Mouse (Mus musculus) forebrain, postnatal 0 days (tissue): ENCODE measurements around the gene Timm23. TPM values are rescaled to one million over a fixed set of nuclear protein-coding genes. Genes with fewer than 3 reads are reported as not detected.
"Not testable (repeated sequence)": the region's sequence is repeated elsewhere in the genome, so short reads cannot be mapped to it uniquely, and the experiment has no call there.

Experiments
- ATAC-seq: fragments of 200-750 bp; cut with Nextera tagmentation; 2 replicates; pipeline ENCODE4 v1.8.0; 2017; ENCODE audit warnings: mild to moderate bottlenecking, moderate library complexity
- DNase-seq: peaks from one replicate; pipeline ENCODE4 v3.0.0-alpha.2; 2015
- H3K27ac ChIP-seq: fragments of 300-500 bp; sonication (generic); 2 replicates; pipeline ENCODE4 v1.5.1; 2014; ENCODE audit warnings: low read depth, mild to moderate bottlenecking, antibody characterized with exemption, low read length, moderate library complexity, mixed read lengths
- H3K27me3 ChIP-seq: fragments of 300-500 bp; sonication (generic); 2 replicates; pipeline ENCODE4 v1.6.1; 2014; ENCODE audit warnings: mild to moderate bottlenecking, low read length, mixed read lengths; ENCODE audit not compliant: insufficient read depth
- H3K36me3 ChIP-seq: fragments of 300-500 bp; sonication (generic); 2 replicates; pipeline ENCODE4 v1.6.1; 2014; ENCODE audit warnings: mild to moderate bottlenecking, moderate library complexity; ENCODE audit not compliant: insufficient read depth
- H3K4me1 ChIP-seq: fragments of 300-500 bp; sonication (generic); 2 replicates; pipeline ENCODE4 v1.6.1; 2014; ENCODE audit warnings: antibody characterized with exemption; ENCODE audit not compliant: insufficient read depth
- H3K4me2 ChIP-seq: fragments of 300-500 bp; sonication (generic); 2 replicates; pipeline ENCODE4 v1.6.1; 2014; ENCODE audit warnings: low read depth, mild to moderate bottlenecking, moderate library complexity
- H3K4me3 ChIP-seq: fragments of 300-500 bp; sonication (generic); 2 replicates; pipeline ENCODE4 v1.5.1; 2014; ENCODE audit warnings: low read depth, low read length, mixed read lengths
- H3K9ac ChIP-seq: fragments of 300-500 bp; sonication (generic); 2 replicates; pipeline ENCODE4 v1.6.1; 2014; ENCODE audit warnings: mild to moderate bottlenecking
- H3K9me3 ChIP-seq: fragments of 300-500 bp; sonication (generic); 2 replicates; pipeline ENCODE4 v1.6.1; 2016; ENCODE audit warnings: low read length
- CTCF ChIP-seq: sonication (generic); IDR thresholded peaks from 2 replicates; pipeline ENCODE4 v1.5.1; 2016; ENCODE audit warnings: antibody characterized with exemption, control low read depth, low read depth
- WGBS: fragments of 180-500 bp; shearing (Covaris S2); extraction: QIAGEN DNeasy Blood & Tissue Kit; methylation state at CpG from one replicate; pipeline ENCODE4 v1.1.7; 2014; 5-methylcytosine and 5-hydroxymethylcytosine counted together
- polyA plus RNA-seq: library from polyadenylated mRNA; unstranded; fragments of >200 nt; fragmentation: Nextera tagmentation; extraction: Ambion mirVana; gene quantifications from 2 replicates; pipeline ENCODE4 v1.2.1, GENCODE M21; 2015
- total RNA-seq: library from RNA; depleted of rRNA; stranded (reverse); fragments of >200 nt; gene quantifications from 2 replicates; pipeline ENCODE4 v1.2.3, GENCODE M21; 2014

Gene Timm23
- total and polyA plus RNA-seq, 2 experiments from 2014 or later = 123 to 253 TPM

GRCm38 (mm10) chr14:32193557-32193956, 8.1 kb downstream of the Timm23 start:
- H3K4me2 ChIP-seq, H3K9ac ChIP-seq, ATAC-seq, H3K27ac ChIP-seq, DNase-seq, H3K27me3 ChIP-seq, H3K4me1 ChIP-seq, H3K4me3 ChIP-seq, H3K9me3 ChIP-seq: not testable (repeated sequence)
- peak; percentile 20; the same call in 1 of the 2 replicates for TF ChIP-seq CTCF
- WGBS = 88% methylated on average over 5 of the region's 5 CpGs
- H3K36me3 ChIP-seq = peaks cover 43% of the 10 kb centered on the region

GRCm38 (mm10) chr14:32192437-32192836, 9.3 kb downstream of the Timm23 start:
- Histone ChIP-seq H3K36me3 (peaks cover 47% of the 10 kb centered on the region), H3K27ac (no peak overlapping the region), H3K4me1 (no peaks in the 10 kb centered on the region), H3K9ac (no peak overlapping the region), H3K27me3 (no peaks in the 10 kb centered on the region), H3K4me2 (no peak overlapping the region), H3K4me3 (no peak overlapping the region), H3K9me3 (no peaks in the 10 kb centered on the region)
- DNase-seq = peak; percentile 52
- WGBS = 41% methylated on average over 3 of the region's 3 CpGs
- TF ChIP-seq CTCF = peak; percentile 72
- peak; percentile 50; the same call in 1 of the 2 replicates for ATAC-seq

GRCm38 (mm10) chr14:32191926-32192325, 9.8 kb downstream of the Timm23 start:
- no peaks in the 10 kb centered on the region for H3K9me3 ChIP-seq
- WGBS = 95% methylated on average over 5 of the region's 5 CpGs
- no peak overlapping the region for H3K4me2 ChIP-seq
- no peaks in the 10 kb centered on the region for H3K4me1 ChIP-seq
- no peak overlapping the region for H3K4me3 ChIP-seq
- H3K36me3 ChIP-seq = peaks cover 48% of the 10 kb centered on the region
- H3K27ac ChIP-seq = no peak overlapping the region
- no peak overlapping the region for H3K9ac ChIP-seq
- ATAC-seq (no peak), DNase-seq (no peak)
- no peaks in the 10 kb centered on the region for H3K27me3 ChIP-seq
- TF ChIP-seq CTCF = no peak

- Histone ChIP-seq H3K4me3 (no peak overlapping the region), H3K27ac (no peak overlapping the region), H3K4me2 (no peak overlapping the region), H3K9me3 (no peaks in the 10 kb centered on the region), H3K9ac (no peak overlapping the region), H3K27me3 (no peaks in the 10 kb centered on the region), H3K4me1 (no peaks in the 10 kb centered on the region), H3K36me3 (peaks cover 52% of the 10 kb centered on the region)
- DNase-seq = no peak
- TF ChIP-seq CTCF = no peak
- ATAC-seq = no peak
- WGBS = 93% methylated on average over 6 of the region's 6 CpGs
Observed at GRCm38 (mm10) chr14:32190627-32191391, 10.9 kb downstream of the Timm23 start.

- DNase-seq (no peak), ATAC-seq (no peak)
- no peak for TF ChIP-seq CTCF
- H3K9me3 ChIP-seq = no peaks in the 10 kb centered on the region
- WGBS = 95% methylated on average over 4 of the region's 4 CpGs
- no peaks in the 10 kb centered on the region for H3K27me3 ChIP-seq
- H3K27ac ChIP-seq = no peak overlapping the region
- no peak overlapping the region for H3K9ac ChIP-seq
- no peaks in the 10 kb centered on the region for H3K4me1 ChIP-seq
- H3K36me3 ChIP-seq = peaks cover 74% of the 10 kb centered on the region
- H3K4me2 ChIP-seq = no peak overlapping the region
- H3K4me3 ChIP-seq = no peak overlapping the region
Observed at GRCm38 (mm10) chr14:32183846-32184245, 17.9 kb downstream of the Timm23 start.

GRCm38 (mm10) chr14:32180861-32181260, 20.8 kb downstream of the Timm23 start:
- H3K4me1 ChIP-seq = no peaks in the 10 kb centered on the region
- H3K9ac ChIP-seq = no peak overlapping the region
- no peaks in the 10 kb centered on the region for H3K9me3 ChIP-seq
- no peak for ATAC-seq
- H3K36me3 ChIP-seq = peaks cover 59% of the 10 kb centered on the region
- WGBS = 89% methylated on average over 6 of the region's 6 CpGs
- H3K27ac ChIP-seq = no peak overlapping the region
- H3K4me3 ChIP-seq = no peak overlapping the region
- H3K4me2 ChIP-seq = no peak overlapping the region
- TF ChIP-seq CTCF = no peak
- DNase-seq = no peak
- H3K27me3 ChIP-seq = no peaks in the 10 kb centered on the region

DNA sequence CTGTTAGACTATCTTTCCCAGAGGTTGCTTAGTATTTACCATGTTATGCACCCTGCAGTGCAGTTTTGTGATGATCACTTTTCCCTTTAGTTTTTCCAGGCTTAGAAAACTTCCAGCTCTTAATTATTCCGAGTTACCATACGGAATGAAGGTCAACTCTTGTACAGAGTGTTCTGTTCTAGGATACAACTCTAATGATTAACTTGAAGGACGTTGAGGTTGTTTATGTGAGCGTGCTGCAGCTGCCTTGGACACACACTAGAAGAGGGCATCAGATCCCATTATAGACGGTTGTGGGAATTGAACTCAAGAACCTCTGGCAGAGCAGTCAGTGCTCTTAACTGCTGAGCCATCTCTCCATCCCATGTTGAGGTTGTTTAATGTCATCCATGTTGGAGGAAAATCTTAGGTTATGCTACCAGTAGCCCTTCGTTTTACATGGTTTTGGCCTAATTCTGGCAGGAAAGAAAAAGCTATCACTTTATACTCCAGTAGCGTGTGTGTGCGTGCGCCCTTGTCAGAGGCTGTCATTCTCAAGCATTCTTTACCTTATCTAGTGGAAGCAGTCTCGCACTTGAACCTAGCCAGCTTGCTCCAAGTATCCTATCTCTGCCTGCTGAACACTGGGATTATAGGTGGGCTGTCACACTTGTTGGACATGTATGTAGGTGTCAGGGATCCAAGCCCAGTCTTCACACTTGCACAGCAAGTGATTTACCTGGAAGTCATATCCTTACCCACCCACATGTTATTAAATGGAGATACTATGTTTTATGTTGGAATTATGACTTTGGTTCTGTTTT, 22.1 kb downstream of the Timm23 start:
- Histone ChIP-seq H3K4me2 (no peak overlapping the region), H3K36me3 (peaks cover 56% of the 10 kb centered on the region), H3K4me3 (no peak overlapping the region), H3K27ac (no peak overlapping the region), H3K4me1 (no peaks in the 10 kb centered on the region), H3K27me3 (no peaks in the 10 kb centered on the region), H3K9me3 (no peaks in the 10 kb centered on the region), H3K9ac (no peak overlapping the region)
- ATAC-seq (no peak), DNase-seq (no peak)
- TF ChIP-seq CTCF = no peak
- WGBS = 94% methylated on average over 10 of the region's 10 CpGs

DNA sequence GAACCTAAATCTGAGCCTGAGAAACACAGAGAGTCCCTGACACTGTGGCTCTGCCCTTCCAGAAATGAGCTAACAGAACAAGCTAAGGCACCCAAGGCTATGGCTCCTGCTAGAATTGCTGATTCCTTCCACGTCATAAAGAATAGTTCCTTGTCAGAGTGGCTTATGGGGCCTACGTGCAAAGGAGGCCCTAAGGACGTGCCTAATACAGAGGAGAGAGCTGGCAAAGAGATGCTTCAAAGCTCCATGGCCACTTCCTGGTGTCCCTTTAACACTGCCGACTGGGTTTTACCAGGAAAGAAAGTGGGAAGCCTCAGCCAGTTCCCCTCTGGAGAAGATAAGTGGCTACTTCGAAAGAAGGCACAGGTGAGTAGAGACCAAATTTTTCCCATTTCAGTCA, 25.1 kb downstream of the Timm23 start:
- not testable (repeated sequence) for H3K27ac ChIP-seq, H3K4me3 ChIP-seq, H3K9me3 ChIP-seq, H3K4me1 ChIP-seq, ATAC-seq, H3K9ac ChIP-seq, H3K27me3 ChIP-seq, H3K4me2 ChIP-seq, DNase-seq
- H3K36me3 ChIP-seq = peaks cover 49% of the 10 kb centered on the region
- 89% methylated on average over 4 of the region's 5 CpGs for WGBS
